Mouse (Mus musculus) G1E (cell line): ENCODE measurements around the gene Srpk2.

Source experiments
- CTCF ChIP-seq: IDR thresholded peaks from 2 replicates; pipeline ENCODE4 v1.5.1; 2012; ENCODE audit warnings: low read depth, low read length, inconsistent platforms, mixed read lengths
- GATA1 ChIP-seq: IDR thresholded peaks from 2 replicates; pipeline ENCODE4 v1.6.1; 2012; ENCODE audit warnings: borderline replicate concordance, low read length, inconsistent platforms, mixed read lengths
- GATA2 ChIP-seq: IDR thresholded peaks from 2 replicates; pipeline ENCODE4 v1.6.1; 2012; ENCODE audit warnings: low read depth, low read length, inconsistent platforms, borderline replicate concordance
- POLR2AphosphoS5 ChIP-seq: IDR thresholded peaks from 2 replicates; pipeline ENCODE4 v1.6.1; 2012; ENCODE audit warnings: low read depth, low read length, inconsistent platforms; ENCODE audit not compliant: insufficient replicate concordance

GRCm38 (mm10) chr5:23502317-23502937 is 182.0 kb downstream of the Srpk2 start:
- no peak for TF ChIP-seq POLR2AphosphoS5
- TF ChIP-seq CTCF, result no peak
- no peak for TF ChIP-seq GATA1
- no peak for TF ChIP-seq GATA2
